ENCODE assay signal across 8 mouse cellular contexts in genomic region chr17:26414184-26414522, GRCm38 (mm10). TPM values are rescaled to one million over a fixed set of nuclear protein-coding genes. Genes with fewer than 3 reads are reported as not detected.
A peak's percentile ranks its signal among the peaks of the same experiment; 100 is the strongest.
DNase-seq lines count a peak whose midpoint lies in the region; ATAC-seq and TF ChIP-seq lines count a peak whose summit lies in the region.

No protein-coding gene starts in this region.

- no peaks in the 10 kb centered on the region for H3K36me3 ChIP-seq in kidney, postnatal 0 days (ENCODE audit: insufficient read depth, low read length)
- no peaks in the 10 kb centered on the region for H3K36me3 ChIP-seq in embryonic facial prominence, embryonic 11.5 days (replicated peaks; ENCODE audit: control insufficient read depth, insufficient read depth, low read depth, low read length)
- no peaks in the 10 kb centered on the region for H3K36me3 ChIP-seq in hindbrain, embryonic 16.5 days (ENCODE audit: control insufficient read depth, insufficient read depth, low read length)
- no peaks in the 10 kb centered on the region for H3K36me3 ChIP-seq in midbrain, embryonic 16.5 days (ENCODE audit: control insufficient read depth, insufficient read depth, low read length)

- 8% methylated on average over 5 of the region's 5 CpGs for WGBS in kidney, postnatal 0 days
- 19% methylated on average over 5 of the region's 5 CpGs for WGBS in embryonic facial prominence, embryonic 11.5 days
- WGBS in hindbrain, embryonic 16.5 days = 9% methylated on average over 5 of the region's 5 CpGs
- 14% methylated on average over 5 of the region's 5 CpGs for WGBS in midbrain, embryonic 16.5 days

- peak overlapping the region; percentile 93 for H3K4me2 ChIP-seq in kidney, postnatal 0 days (ENCODE audit: low read length)
- peak overlapping the region; percentile 98 for H3K4me2 ChIP-seq in embryonic facial prominence, embryonic 11.5 days (ENCODE audit: low read depth, low read length)
- peak overlapping the region; percentile 97 for H3K4me2 ChIP-seq in hindbrain, embryonic 16.5 days (ENCODE audit: low read length)
- H3K4me2 ChIP-seq in midbrain, embryonic 16.5 days (ENCODE audit: low read length) = peak overlapping the region; percentile 95

- no peaks in the 10 kb centered on the region for H3K27me3 ChIP-seq in kidney, postnatal 0 days (ENCODE audit: insufficient read depth, low read length)
- H3K27me3 ChIP-seq in embryonic facial prominence, embryonic 11.5 days (ENCODE audit: control insufficient read depth, insufficient read depth, low read length) = peaks cover 23% of the 10 kb centered on the region
- H3K27me3 ChIP-seq in hindbrain, embryonic 16.5 days (replicated peaks; ENCODE audit: control insufficient read depth, insufficient read depth, low read length) = peaks cover 7% of the 10 kb centered on the region; the same call in 1 of the 2 replicates
- no peaks in the 10 kb centered on the region; the same call in none of the 2 replicates for H3K27me3 ChIP-seq in midbrain, embryonic 16.5 days (ENCODE audit: control insufficient read depth, insufficient read depth, low read depth, low read length)

- H3K9ac ChIP-seq in kidney, postnatal 0 days (ENCODE audit: low read depth, low read length) = peak overlapping the region; percentile 80
- peak overlapping the region; percentile 64 for H3K9ac ChIP-seq in embryonic facial prominence, embryonic 11.5 days (replicated peaks; ENCODE audit: low read length)
- peak overlapping the region; percentile 88 for H3K9ac ChIP-seq in hindbrain, embryonic 16.5 days (ENCODE audit: low read depth, low read length)
- peak overlapping the region; percentile 91 for H3K9ac ChIP-seq in midbrain, embryonic 16.5 days (ENCODE audit: low read depth, low read length)

- no peak for TF ChIP-seq CTCF in kidney, postnatal 0 days (IDR thresholded peaks at IDR 0.05; ENCODE audit: low read depth)

- ATAC-seq in kidney, postnatal 0 days (replicated peaks; ENCODE audit: low FRiP score, low read depth) = no peak
- no peak; the same call in 1 of the 2 replicates for ATAC-seq in embryonic facial prominence, embryonic 11.5 days (replicated peaks; ENCODE audit: insufficient number of reproducible peaks, low FRiP score, low TSS enrichment, low read depth)
- peak; percentile 21 for ATAC-seq in hindbrain, embryonic 16.5 days
- ATAC-seq in midbrain, embryonic 16.5 days = peak; percentile 23; the same call in 1 of the 2 replicates
- ATAC-seq in activated CD4-positive, CD25-positive, alpha-beta regulatory T cell, adult 4 months = no peak

- H3K9me3 ChIP-seq in kidney, postnatal 0 days (replicated peaks; ENCODE audit: low read length) = no peaks in the 10 kb centered on the region
- H3K9me3 ChIP-seq in embryonic facial prominence, embryonic 11.5 days (replicated peaks; ENCODE audit: control insufficient read depth, low read length) = no peaks in the 10 kb centered on the region
- no peaks in the 10 kb centered on the region for H3K9me3 ChIP-seq in hindbrain, embryonic 16.5 days (ENCODE audit: control insufficient read depth, low read length)
- H3K9me3 ChIP-seq in midbrain, embryonic 16.5 days (replicated peaks; ENCODE audit: control insufficient read depth, low read length, poor library complexity, severe bottlenecking) = no peaks in the 10 kb centered on the region

- H3K4me1 ChIP-seq in kidney, postnatal 0 days (replicated peaks; ENCODE audit: insufficient read depth, low read length) = peaks cover 22% of the 10 kb centered on the region
- peaks cover 6% of the 10 kb centered on the region; the same call in 1 of the 2 replicates for H3K4me1 ChIP-seq in embryonic facial prominence, embryonic 11.5 days (ENCODE audit: control insufficient read depth, insufficient read depth, low read length)
- H3K4me1 ChIP-seq in hindbrain, embryonic 16.5 days (ENCODE audit: control insufficient read depth, insufficient read depth, low read depth, low read length) = peaks cover 9% of the 10 kb centered on the region
- peaks cover 13% of the 10 kb centered on the region for H3K4me1 ChIP-seq in midbrain, embryonic 16.5 days (ENCODE audit: control insufficient read depth, insufficient read depth, low read length)

- no peak for DNase-seq in kidney, postnatal 0 days (ENCODE audit: low spot score)
- DNase-seq in kidney, postnatal 10 days = no peak
- DNase-seq in embryonic facial prominence, embryonic 11.5 days (ENCODE audit: low spot score) = no peak
- no peak for DNase-seq in right cerebral cortex, postnatal 10 days (ENCODE audit: low spot score in 2 of 2)
- DNase-seq in frontal cortex, adult 2 months (ENCODE audit: extremely low spot score in 1 of 2, low spot score in 1 of 2) = no peak

- H3K4me3 ChIP-seq in kidney, postnatal 0 days (replicated peaks; ENCODE audit: low read depth, low read length) = peak overlapping the region; percentile 78
- H3K4me3 ChIP-seq in embryonic facial prominence, embryonic 11.5 days (ENCODE audit: low read depth, low read length) = peak overlapping the region; percentile 67
- peak overlapping the region; percentile 89 for H3K4me3 ChIP-seq in hindbrain, embryonic 16.5 days (ENCODE audit: low read length)
- H3K4me3 ChIP-seq in midbrain, embryonic 16.5 days (ENCODE audit: low read depth, low read length) = peak overlapping the region; percentile 87

- H3K27ac ChIP-seq in kidney, postnatal 0 days = no peak overlapping the region; the same call in 1 of the 2 replicates
- no peak overlapping the region for H3K27ac ChIP-seq in embryonic facial prominence, embryonic 11.5 days (replicated peaks; ENCODE audit: low read depth, low read length)
- no peak overlapping the region for H3K27ac ChIP-seq in hindbrain, embryonic 16.5 days (ENCODE audit: low read depth, low read length)
- H3K27ac ChIP-seq in midbrain, embryonic 16.5 days (ENCODE audit: low read length) = no peak overlapping the region

RNA-seq across cellular contexts. Expression of gene Neurl1b, which starts 0.5 kb away (rescaled TPM):
- 1.6 and 2.1 TPM in 2 replicates for polyA plus RNA-seq in kidney, postnatal 0 days (2015; fragmentation: Nextera tagmentation; extraction: Ambion mirVana)
- 0.25 and 0.45 TPM in 2 replicates for polyA plus RNA-seq in embryonic facial prominence, embryonic 11.5 days (2014; fragmentation: Nextera tagmentation; extraction: Ambion mirVana)
- 1.9 and 2.2 TPM in 2 replicates for polyA plus RNA-seq in hindbrain, embryonic 16.5 days (2015; fragmentation: Nextera tagmentation; extraction: Ambion mirVana)
- 2.0 and 2.3 TPM in 2 replicates for polyA plus RNA-seq in midbrain, embryonic 16.5 days (2015; fragmentation: Nextera tagmentation; extraction: Ambion mirVana)
- polyA plus RNA-seq in activated CD4-positive, CD25-positive, alpha-beta regulatory T cell, adult 4 months (2017; shearing (Covaris generic)) = under 1 TPM; 0.33 to 0.57 TPM
- 60.4 and 66.5 TPM in 2 replicates for polyA plus RNA-seq in frontal cortex, adult 2 months (2012; rRNA removed)

Comparison
In these comparisons a context has a peak if more than half of its experiments do, and no peak if none do; other contexts are left out.
1. ATAC-seq: peak in hindbrain, embryonic 16.5 days (single experiment) and midbrain, embryonic 16.5 days (single experiment); none in kidney, postnatal 0 days (single experiment), embryonic facial prominence, embryonic 11.5 days (single experiment) and activated CD4-positive, CD25-positive, alpha-beta regulatory T cell, adult 4 months (single experiment).
2. RNA of gene Neurl1b, which starts 0.5 kb away (polyA plus RNA-seq): 60.4 to 66.5 TPM in frontal cortex, adult 2 months; 2.0 to 2.3 TPM in midbrain, embryonic 16.5 days, 1.9 to 2.2 TPM in hindbrain, embryonic 16.5 days, 1.6 to 2.1 TPM in kidney, postnatal 0 days, 0.33 to 0.57 TPM in activated CD4-positive, CD25-positive, alpha-beta regulatory T cell, adult 4 months and 0.25 to 0.45 TPM in embryonic facial prominence, embryonic 11.5 days; every median in the first group is over 10 times any median in the second.
3. Peak in every context shown above with its lines, with median percentiles within 50 percentile points of each other: H3K4me2 ChIP-seq, H3K4me3 ChIP-seq and H3K9ac ChIP-seq.